Mouse (Mus musculus) v-Abl transformed pro-B cells (cell line): ENCODE data around the gene Bptf.
"Not testable (repeated sequence)": the region's sequence is repeated elsewhere in the genome, so short reads cannot be mapped to it uniquely, and the experiment has no call there.

Source experiments
- in situ Hi-C, 2 experiments: fragments of 400-800 bp; cut with MboI; formaldehyde crosslinking; loops; one replicate each; pipeline ENCODE4 v1.15.1; 2025; ENCODE audit not compliant: unreplicated experiment in 2 of 2

The Bptf gene

DNA sequence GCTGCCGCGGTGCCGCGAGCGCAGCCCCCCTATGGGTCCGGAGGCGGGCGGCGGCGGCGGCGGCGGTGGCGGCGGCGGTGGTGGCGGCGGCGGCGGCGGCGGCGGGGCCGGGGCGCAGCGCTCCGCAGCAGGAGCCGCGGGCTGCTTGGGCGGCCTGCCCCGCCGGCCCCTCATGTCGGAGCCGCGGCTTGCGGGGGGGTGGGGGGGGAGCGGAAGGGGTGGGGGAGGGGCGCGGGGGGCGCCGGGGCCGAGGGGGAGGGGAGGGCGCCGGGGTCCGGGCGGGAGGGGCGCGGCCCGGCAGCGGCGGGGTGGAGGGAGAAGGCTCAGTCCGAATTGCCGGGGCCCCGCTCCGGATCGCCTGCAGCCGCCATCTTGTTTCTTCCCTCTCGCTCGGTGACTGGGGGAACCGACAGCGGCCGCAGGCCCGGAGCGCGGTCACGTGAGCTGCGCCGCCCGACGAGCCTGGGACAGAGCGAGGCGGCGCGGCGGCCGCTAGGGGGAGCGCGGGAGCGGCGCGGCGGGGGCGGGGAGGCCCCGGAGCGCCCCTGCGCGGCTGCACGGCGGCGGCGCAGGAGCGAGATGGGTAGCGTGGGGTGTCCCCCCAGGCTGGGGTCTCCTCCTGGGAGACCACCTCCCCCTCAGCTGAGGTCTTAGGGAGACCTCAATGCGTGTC is at the start of gene Bptf:
Gene Bptf (minus strand): TSS at position 379 of the 673 bp plus-strand sequence.
- in situ Hi-C loops = no loop called here

GRCm38 (mm10) chr11:107161215-107161614 is 29.3 kb upstream of the Bptf start:
- in situ Hi-C loops = no loop called here

GRCm38 (mm10) chr11:107159034-107159433 is 27.1 kb upstream of the Bptf start:
- in situ Hi-C loops = loop anchor here in 1 of 2 experiments (10.0 kb wide), 1 partner anchor 314 kb away; no protein-coding TSS in a partner anchor

- in situ Hi-C loops = loop anchor here in 1 of 2 experiments (10.0 kb wide), 1 partner anchor 312 kb away; no protein-coding TSS in a partner anchor
Observed at GRCm38 (mm10) chr11:107156977-107157642, 25.2 kb upstream of the Bptf start.

DNA sequence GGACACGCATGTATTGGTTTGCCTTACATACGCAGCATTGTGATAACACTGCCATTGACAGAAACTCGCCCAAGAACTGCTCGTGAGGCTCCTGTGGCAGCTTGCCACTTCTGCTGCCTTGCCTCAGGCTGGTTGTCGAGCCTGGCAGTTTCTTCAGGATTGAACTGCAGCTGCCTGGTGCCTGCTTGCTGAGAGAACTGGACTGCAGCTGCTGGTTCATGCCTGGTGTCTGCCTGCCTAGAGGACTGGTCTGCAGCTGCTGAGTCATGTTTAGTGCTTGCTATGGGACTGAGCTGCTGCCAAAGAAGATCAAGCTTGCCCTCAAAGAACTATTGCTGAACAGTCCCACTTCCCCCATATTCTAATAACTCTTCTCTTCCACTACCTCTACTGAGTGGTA is 23.4 kb upstream of the Bptf start:
- in situ Hi-C loops = loop anchor here in 1 of 2 experiments (10.0 kb wide), 1 partner anchor 310 kb away; no protein-coding TSS in a partner anchor

GRCm38 (mm10) chr11:107154431-107154830 is 22.5 kb upstream of the Bptf start:
- in situ Hi-C loops = loop anchor here (5.0 to 10.0 kb wide), 2 partner anchors 42 to 310 kb away; no protein-coding TSS in a partner anchor

GRCm38 (mm10) chr11:107153645-107154044 is 21.7 kb upstream of the Bptf start:
- in situ Hi-C loops = loop anchor here (5.0 to 10.0 kb wide), 2 partner anchors 41 to 309 kb away; no protein-coding TSS in a partner anchor

DNA sequence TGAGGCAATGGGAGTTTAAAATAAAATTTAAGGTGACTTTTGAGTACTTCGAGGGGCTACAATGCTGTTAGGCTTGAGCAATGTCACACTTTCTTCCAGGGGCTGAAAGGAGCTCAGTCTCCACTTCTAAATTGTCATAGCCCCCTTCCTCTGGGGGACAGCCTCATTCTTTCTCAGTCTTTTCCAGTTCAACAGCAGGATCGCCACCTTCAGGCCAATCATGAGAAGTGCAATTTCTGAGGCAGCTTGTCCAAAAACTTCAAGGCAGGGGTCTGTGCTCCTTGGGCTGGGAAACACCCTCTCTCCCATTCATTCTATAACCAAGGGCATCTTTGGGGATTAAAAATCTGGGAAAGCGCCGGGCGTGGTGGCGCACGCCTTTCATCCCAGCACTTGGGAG is 19.9 kb upstream of the Bptf start:
- in situ Hi-C loops = loop anchor here (5.0 to 10.0 kb wide), 2 partner anchors 40 to 307 kb away; no protein-coding TSS in a partner anchor

DNA sequence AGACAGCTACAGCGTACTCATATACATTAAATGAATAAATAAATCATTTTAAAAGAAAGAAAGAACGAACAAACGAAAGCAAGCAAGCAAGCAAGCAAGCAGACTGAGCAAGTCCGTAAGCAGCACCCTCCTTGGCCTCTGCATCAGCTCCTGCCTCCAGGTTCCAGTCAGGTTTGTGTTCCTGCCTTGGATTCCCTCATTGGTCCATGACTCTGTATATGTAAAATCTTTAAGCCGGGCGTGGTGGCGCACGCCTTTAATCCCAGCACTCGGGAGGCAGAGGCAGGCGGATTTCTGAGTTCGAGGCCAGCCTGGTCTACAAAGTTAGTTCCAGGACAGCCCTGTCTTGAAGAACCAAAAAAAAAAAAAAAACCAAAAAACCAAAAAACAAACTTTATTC is 12.0 kb upstream of the Bptf start:
- in situ Hi-C loops = loop anchor here in 1 of 2 experiments (5.0 kb wide), 1 partner anchor 37 kb away; no protein-coding TSS in a partner anchor

- in situ Hi-C loops = loop anchor here in 1 of 2 experiments (5.0 kb wide), 1 partner anchor 35 kb away; no protein-coding TSS in a partner anchor
Observed at GRCm38 (mm10) chr11:107142382-107142781, 10.5 kb upstream of the Bptf start.

DNA sequence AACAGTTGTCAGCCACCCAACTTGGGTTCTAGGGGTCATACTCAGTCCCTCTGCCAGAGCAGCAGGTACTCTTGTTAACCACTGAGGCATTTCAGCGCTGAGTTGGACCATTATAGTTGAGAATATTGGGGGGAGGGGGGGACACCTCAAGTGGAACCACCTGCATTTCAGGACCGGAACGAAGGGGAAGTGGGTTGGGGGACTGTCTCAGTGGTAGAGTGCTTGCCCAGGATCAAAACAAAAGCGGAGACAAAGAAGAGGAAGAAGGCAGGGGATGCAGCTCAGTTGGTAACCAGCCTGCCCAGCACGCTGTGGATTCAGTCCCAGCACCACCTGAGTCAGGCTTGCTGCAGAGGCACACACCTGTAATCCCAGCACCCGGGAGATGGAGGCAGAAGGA is 8.8 kb upstream of the Bptf start:
- in situ Hi-C loops = loop anchor here in 1 of 2 experiments (5.0 kb wide), 1 partner anchor 33 kb away; no protein-coding TSS in a partner anchor

- in situ Hi-C loops = no loop called here
Observed at GRCm38 (mm10) chr11:107138633-107139032, 6.7 kb upstream of the Bptf start.

GRCm38 (mm10) chr11:107137593-107137992 is 5.7 kb upstream of the Bptf start:
- in situ Hi-C loops = no loop called here

DNA sequence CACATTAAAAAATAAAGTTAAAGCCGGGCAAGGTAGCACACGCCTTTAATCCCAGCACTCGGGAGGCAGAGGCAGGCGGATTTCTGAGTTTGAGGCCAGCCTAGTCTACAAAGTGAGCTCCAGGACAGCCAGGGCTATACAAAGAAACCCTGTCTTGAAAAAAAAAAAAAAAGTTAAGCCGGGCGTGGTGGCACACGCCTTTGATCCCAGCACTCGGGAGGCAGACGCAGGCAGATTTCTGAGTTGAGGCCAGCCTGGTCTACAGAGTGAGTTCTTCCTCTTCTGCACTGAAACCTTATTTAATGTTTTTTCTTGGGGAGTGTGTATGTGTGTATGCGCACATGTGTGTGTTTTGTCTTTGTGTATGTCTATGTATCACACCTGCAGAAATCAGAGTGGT is 4.5 kb upstream of the Bptf start:
- in situ Hi-C loops = not testable (repeated sequence)

DNA sequence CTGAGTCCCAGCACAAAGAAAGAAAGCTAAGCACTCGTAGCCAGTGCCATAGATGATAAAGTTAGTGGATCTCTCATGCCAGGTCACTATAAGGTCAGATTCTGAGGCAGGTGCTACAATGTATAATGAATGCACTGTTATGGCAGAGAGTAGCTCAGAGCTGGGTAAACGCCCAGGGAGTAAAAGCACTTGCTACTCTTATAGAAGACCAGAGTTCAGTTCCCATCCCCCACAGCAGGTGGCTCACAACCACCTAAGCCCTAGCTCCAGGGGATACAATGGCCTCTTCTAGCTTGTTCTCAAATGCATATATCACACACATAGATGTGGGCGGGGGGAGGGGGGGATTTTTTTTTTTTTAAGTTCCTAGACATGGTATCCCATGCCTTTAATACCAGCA is 3.8 kb upstream of the Bptf start:
- in situ Hi-C loops = no loop called here

- in situ Hi-C loops = no loop called here
Observed at GRCm38 (mm10) chr11:107132426-107132825, 499 bp upstream of the Bptf start.

DNA sequence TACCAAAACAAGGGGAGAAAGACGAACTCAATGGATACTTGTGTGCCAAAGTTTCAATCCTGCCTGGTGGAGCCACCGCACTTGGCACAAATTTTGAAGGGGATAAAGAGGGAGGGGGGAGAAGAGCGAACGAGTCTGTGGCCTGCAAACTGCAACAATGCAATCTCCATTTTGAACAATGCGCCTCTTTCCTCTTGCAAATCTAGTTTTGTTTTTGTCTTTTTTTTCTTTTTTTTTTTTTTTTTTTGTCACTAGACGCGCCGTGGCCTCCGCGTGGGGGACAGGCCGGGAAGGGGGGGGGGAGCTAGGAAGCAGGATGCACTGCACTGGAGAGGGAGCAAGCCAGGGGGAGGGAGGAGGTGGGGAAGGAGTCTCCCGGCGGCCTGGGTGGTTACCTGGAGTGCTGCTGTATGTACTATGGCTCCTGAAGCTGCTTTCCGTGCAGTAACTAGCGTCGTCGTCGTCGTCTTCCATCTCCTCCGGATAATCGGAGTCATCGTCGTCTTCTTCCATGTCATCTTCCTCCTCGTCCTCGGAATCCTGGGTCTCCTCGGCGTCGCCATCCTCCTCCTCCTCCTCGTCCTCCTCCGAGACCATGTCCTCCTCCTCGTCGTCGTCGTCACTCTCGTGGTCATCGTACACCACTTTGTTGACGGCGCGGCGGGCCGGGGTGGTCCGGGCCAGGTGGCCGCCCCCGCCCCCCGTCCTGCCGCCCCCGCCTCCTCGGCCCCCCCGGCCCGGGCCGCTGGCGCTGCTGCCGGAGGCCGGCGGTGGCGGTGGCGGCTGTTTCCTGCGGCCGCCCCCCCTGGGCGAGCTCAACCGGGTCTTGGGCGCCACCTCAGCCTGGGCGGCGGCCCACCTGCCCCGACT is 813 bp downstream of the Bptf start:
- in situ Hi-C loops = no loop called here

GRCm38 (mm10) chr11:107130221-107130788 is 1.6 kb downstream of the Bptf start:
- in situ Hi-C loops = no loop called here

- in situ Hi-C loops = no loop called here
Observed at GRCm38 (mm10) chr11:107129641-107130040, 2.3 kb downstream of the Bptf start.

- in situ Hi-C loops = not testable (repeated sequence)
Observed at GRCm38 (mm10) chr11:107126716-107127115, 5.2 kb downstream of the Bptf start.
